Mouse (Mus musculus): Measurements from ENCODE around the gene Slc40a1. TPM values are rescaled to one million over a fixed set of nuclear protein-coding genes. Genes with fewer than 3 reads are reported as not detected.

Slc40a1 gene
- total RNA-seq, 1 experiment, result 3.1 TPM

DNA sequence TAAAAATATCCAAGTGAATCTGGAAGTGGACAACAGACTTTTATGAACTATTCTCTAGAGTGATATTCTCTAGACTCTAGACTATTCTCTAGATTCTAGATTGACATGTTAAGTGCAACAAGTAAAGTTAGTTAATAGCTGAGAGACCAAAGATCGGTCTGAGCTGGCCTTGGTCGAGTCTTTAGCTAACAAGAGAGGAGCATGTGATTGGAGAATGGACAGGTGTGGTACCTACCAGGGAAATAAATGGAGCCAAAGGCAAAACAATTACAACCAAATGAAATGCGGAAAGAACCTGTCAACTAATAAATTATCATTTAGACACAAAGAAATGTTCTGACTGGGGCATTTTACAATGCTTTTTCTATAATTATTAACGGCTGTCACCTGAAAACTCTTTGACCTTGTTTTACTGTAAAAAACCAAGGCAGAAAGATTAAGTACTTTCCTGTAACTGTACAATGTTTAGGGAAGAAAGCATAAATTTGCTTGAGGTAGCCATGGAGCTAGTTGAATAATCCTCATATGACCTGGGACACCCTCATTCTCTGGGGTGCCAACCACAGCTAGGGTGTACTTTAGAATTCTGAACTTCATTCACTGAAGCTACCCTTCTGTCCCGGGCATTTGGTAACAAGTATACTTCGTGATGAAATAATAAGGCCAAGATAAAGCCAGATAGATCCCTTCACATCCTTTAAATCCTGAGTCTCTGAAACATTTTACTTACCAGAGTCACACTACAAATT, 49.7 kb downstream of the Slc40a1 start:
- TF ChIP-seq ZC3H11A (IDR thresholded peaks at IDR 0.05; ENCODE audit: borderline replicate concordance, low read depth, low read length) (no peak), ZNF384 (IDR thresholded peaks at IDR 0.05; ENCODE audit: low read depth, low read length) (no peak), HCFC1 (IDR thresholded peaks at IDR 0.05; ENCODE audit: borderline replicate concordance, insufficient read depth, low read length) (no peak)
- no peaks in the 10 kb centered on the region for H3K9me3 ChIP-seq (ENCODE audit: control insufficient read depth, insufficient read depth, low read depth, low read length)
- no peaks in the 10 kb centered on the region for H3K36me3 ChIP-seq (ENCODE audit: control insufficient read depth, insufficient read depth, low read length, poor library complexity, severe bottlenecking)
- in situ Hi-C loops (cut with MboI; ENCODE audit: low sequenced_read_pairs in 2 of 2, unreplicated experiment in 2 of 2), result no loop called here
- no peak overlapping the region for H3K27ac ChIP-seq (ENCODE audit: insufficient read depth, low read depth, low read length, poor library complexity, severe bottlenecking)
- no peak overlapping the region for H3K9ac ChIP-seq (ENCODE audit: insufficient read depth, low read depth, low read length, poor library complexity, severe bottlenecking)
- no peak for DNase-seq (ENCODE audit: low read depth, low spot score)
- no peak overlapping the region for H3K4me3 ChIP-seq (ENCODE audit: insufficient read depth in 1 of 2, low read depth in 1 of 2, low read length in 2 of 2, poor library complexity in 1 of 2, severe bottlenecking in 1 of 2)
- H3K4me1 ChIP-seq (ENCODE audit: control insufficient read depth in 2 of 2, insufficient read depth in 2 of 2, low read length in 2 of 2, poor library complexity in 1 of 2), result peaks cover 3 to 7% of the 10 kb centered on the region in 2 experiments; a peak in 2 of 4 replicates

DNA sequence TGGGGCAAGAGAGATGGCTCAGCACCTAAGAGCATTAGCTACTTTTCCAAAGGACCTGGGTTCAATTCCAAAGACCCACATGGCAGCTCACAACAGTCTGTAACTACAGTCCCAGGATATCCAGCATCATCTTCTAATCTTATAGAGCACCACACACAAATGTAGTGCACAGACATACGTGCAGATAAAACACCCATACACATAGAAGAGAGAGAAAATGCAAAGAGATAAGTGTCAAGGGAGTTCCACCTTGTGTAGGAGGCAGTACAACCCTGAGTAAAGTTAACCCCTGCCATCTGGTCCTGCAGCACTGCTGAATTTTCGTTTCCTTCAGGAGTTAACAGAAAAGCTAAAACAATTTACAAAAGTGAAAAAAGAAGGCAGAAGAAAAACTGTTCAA, 50.7 kb downstream of the Slc40a1 start:
- Histone ChIP-seq H3K4me1 (ENCODE audit: control insufficient read depth in 2 of 2, insufficient read depth in 2 of 2, low read length in 2 of 2, poor library complexity in 1 of 2) (peaks cover 3% of the 10 kb centered on the region in 2 experiments; a peak in 2 of 4 replicates), H3K36me3 (ENCODE audit: control insufficient read depth, insufficient read depth, low read length, poor library complexity, severe bottlenecking) (no peaks in the 10 kb centered on the region)
- in situ Hi-C loops (cut with MboI; ENCODE audit: low sequenced_read_pairs in 2 of 2, unreplicated experiment in 2 of 2), result no loop called here

DNA sequence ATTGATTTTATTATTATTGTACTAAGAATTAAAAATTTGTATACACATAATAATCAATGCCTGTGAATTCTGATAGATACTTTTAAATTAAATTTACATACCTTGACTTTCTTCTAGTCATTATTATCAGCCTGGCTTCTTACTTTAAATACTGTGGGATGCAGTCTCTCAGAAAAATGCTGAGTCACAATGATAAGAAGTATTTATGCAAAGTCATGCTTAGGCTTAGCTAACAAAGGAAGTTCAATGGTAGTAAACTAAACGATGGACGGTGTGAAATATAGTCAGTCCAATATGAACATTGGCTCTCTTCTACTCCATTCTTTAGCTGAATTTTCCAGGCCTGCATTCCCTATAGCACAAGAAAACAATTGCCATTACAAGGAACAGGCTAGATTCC, 53.1 kb downstream of the Slc40a1 start:
- no peaks in the 10 kb centered on the region for H3K9me3 ChIP-seq (ENCODE audit: control insufficient read depth, insufficient read depth, low read depth, low read length)
- no peak for DNase-seq (ENCODE audit: low read depth, low spot score)
- no peak overlapping the region for H3K9ac ChIP-seq (ENCODE audit: insufficient read depth, low read depth, low read length, poor library complexity, severe bottlenecking)
- no peaks in the 10 kb centered on the region for H3K36me3 ChIP-seq (ENCODE audit: control insufficient read depth, insufficient read depth, low read length, poor library complexity, severe bottlenecking)
- no peak overlapping the region for H3K27ac ChIP-seq (ENCODE audit: insufficient read depth, low read depth, low read length, poor library complexity, severe bottlenecking)
- in situ Hi-C loops (cut with MboI; ENCODE audit: low sequenced_read_pairs in 2 of 2, unreplicated experiment in 2 of 2), result loop anchor here in 1 of 2 experiments (25.0 kb wide), 1 partner anchor 139 kb away; no protein-coding TSS in a partner anchor
- no peak overlapping the region for H3K4me3 ChIP-seq (ENCODE audit: insufficient read depth in 1 of 2, low read depth in 1 of 2, low read length in 2 of 2, poor library complexity in 1 of 2, severe bottlenecking in 1 of 2)
- peaks cover 2 to 3% of the 10 kb centered on the region in 2 experiments; a peak in 2 of 4 replicates for H3K4me1 ChIP-seq (ENCODE audit: control insufficient read depth in 2 of 2, insufficient read depth in 2 of 2, low read length in 2 of 2, poor library complexity in 1 of 2)
- TF ChIP-seq ZC3H11A (IDR thresholded peaks at IDR 0.05; ENCODE audit: borderline replicate concordance, low read depth, low read length) (no peak), MAFK (IDR thresholded peaks at IDR 0.05; ENCODE audit: insufficient read depth, low read depth, low read length) (peak; percentile 84)

More for the DNA sequence above, 50.7 kb downstream of the Slc40a1 start:
- no peak for DNase-seq (ENCODE audit: low read depth, low spot score)
- no peak for TF ChIP-seq ZNF384 (IDR thresholded peaks at IDR 0.05; ENCODE audit: low read depth, low read length)
- no peak for TF ChIP-seq HCFC1 (IDR thresholded peaks at IDR 0.05; ENCODE audit: borderline replicate concordance, insufficient read depth, low read length)
- TF ChIP-seq ZC3H11A (IDR thresholded peaks at IDR 0.05; ENCODE audit: borderline replicate concordance, low read depth, low read length), result no peak
- TF ChIP-seq MAFK (IDR thresholded peaks at IDR 0.05; ENCODE audit: insufficient read depth, low read depth, low read length), result no peak
- TF ChIP-seq CHD2 (IDR thresholded peaks at IDR 0.05; ENCODE audit: low read depth, low read length), result no peak
- Histone ChIP-seq H3K9me3 (ENCODE audit: control insufficient read depth, insufficient read depth, low read depth, low read length) (no peaks in the 10 kb centered on the region), H3K9ac (ENCODE audit: insufficient read depth, low read depth, low read length, poor library complexity, severe bottlenecking) (no peak overlapping the region), H3K27ac (ENCODE audit: insufficient read depth, low read depth, low read length, poor library complexity, severe bottlenecking) (no peak overlapping the region), H3K4me3 (ENCODE audit: insufficient read depth in 1 of 2, low read depth in 1 of 2, low read length in 2 of 2, poor library complexity in 1 of 2, severe bottlenecking in 1 of 2) (no peak overlapping the region)

DNA sequence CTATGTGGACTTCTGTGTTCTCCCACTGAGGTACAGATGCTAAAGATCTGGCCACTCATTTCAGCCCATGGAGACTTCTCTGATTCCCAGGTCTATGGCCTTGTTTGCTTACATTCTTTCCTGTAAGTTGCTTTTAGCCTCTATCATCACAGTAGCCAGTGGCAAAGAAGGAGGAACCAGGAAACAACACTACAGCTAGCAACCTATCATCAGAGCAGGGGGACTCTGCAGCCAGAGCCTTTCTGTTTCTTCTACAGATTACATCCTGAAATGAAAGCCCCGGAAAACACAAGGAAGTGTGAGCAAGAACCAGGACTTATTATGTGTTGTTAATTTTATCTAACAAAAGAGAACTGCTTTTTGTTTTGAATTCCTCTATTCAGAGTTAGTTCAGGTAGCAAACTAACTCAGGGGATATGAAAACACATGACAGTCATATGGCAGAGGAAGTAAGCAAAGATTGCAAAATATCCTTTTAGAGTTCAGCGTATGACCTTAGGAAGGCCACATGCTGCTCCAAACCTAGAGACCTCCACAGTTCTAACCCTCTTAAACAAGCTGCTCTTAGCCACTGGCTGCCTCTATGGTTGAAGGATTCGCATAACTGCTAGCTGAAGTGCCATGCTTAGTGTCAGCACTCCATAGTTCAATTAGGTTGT, 57.7 kb downstream of the Slc40a1 start:
- DNase-seq (ENCODE audit: low read depth, low spot score), result no peak
- Histone ChIP-seq H3K9ac (ENCODE audit: insufficient read depth, low read depth, low read length, poor library complexity, severe bottlenecking) (no peak overlapping the region), H3K36me3 (ENCODE audit: control insufficient read depth, insufficient read depth, low read length, poor library complexity, severe bottlenecking) (no peaks in the 10 kb centered on the region), H3K4me3 (ENCODE audit: insufficient read depth in 1 of 2, low read depth in 1 of 2, low read length in 2 of 2, poor library complexity in 1 of 2, severe bottlenecking in 1 of 2) (no peak overlapping the region), H3K4me1 (ENCODE audit: control insufficient read depth in 2 of 2, insufficient read depth in 2 of 2, low read length in 2 of 2, poor library complexity in 1 of 2) (peaks cover 3 to 5% of the 10 kb centered on the region in 2 experiments; a peak in 2 of 4 replicates), H3K9me3 (ENCODE audit: control insufficient read depth, insufficient read depth, low read depth, low read length) (no peaks in the 10 kb centered on the region), H3K27ac (ENCODE audit: insufficient read depth, low read depth, low read length, poor library complexity, severe bottlenecking) (no peak overlapping the region)
- TF ChIP-seq ZNF384 (IDR thresholded peaks at IDR 0.05; ENCODE audit: low read depth, low read length) (no peak), CHD2 (IDR thresholded peaks at IDR 0.05; ENCODE audit: low read depth, low read length) (no peak), MAFK (IDR thresholded peaks at IDR 0.05; ENCODE audit: insufficient read depth, low read depth, low read length) (no peak), HCFC1 (IDR thresholded peaks at IDR 0.05; ENCODE audit: borderline replicate concordance, insufficient read depth, low read length) (no peak), ZC3H11A (IDR thresholded peaks at IDR 0.05; ENCODE audit: borderline replicate concordance, low read depth, low read length) (no peak)
- in situ Hi-C loops (cut with MboI; ENCODE audit: low sequenced_read_pairs in 2 of 2, unreplicated experiment in 2 of 2), result loop anchor here in 1 of 2 experiments (25.0 kb wide), 1 partner anchor 144 kb away; no protein-coding TSS in a partner anchor
